Mouse (Mus musculus): ENCODE results near the gene Sestd1. TPM values are rescaled to one million over a fixed set of nuclear protein-coding genes. Genes with fewer than 3 reads are reported as not detected.

Sestd1 gene
- polyA plus RNA-seq, 1 experiment from 2014 or later, result 23.0 TPM

GRCm38 (mm10) chr2:77196819-77197218, 83.6 kb downstream of the Sestd1 start:
- Histone ChIP-seq H3K4me1 (no peaks in the 10 kb centered on the region), H3K27me3 (ENCODE audit: low read depth, poor library complexity, severe bottlenecking) (no peaks in the 10 kb centered on the region), H3K36me3 (peaks cover 62% of the 10 kb centered on the region), H3K27ac (no peak overlapping the region), H3K4me3 (no peak overlapping the region), H3K9me3 (replicated peaks) (no peaks in the 10 kb centered on the region)
- WGBS, result 90% methylated on average over 4 of the region's 4 CpGs
- no peak for DNase-seq (ENCODE audit: low spot score)

GRCm38 (mm10) chr2:77195056-77195455, 85.3 kb downstream of the Sestd1 start:
- H3K27me3 ChIP-seq (ENCODE audit: low read depth, poor library complexity, severe bottlenecking), result no peaks in the 10 kb centered on the region
- 86% methylated on average over 5 of the region's 5 CpGs for WGBS
- H3K27ac ChIP-seq, result no peak overlapping the region
- H3K36me3 ChIP-seq, result peaks cover 74% of the 10 kb centered on the region
- no peaks in the 10 kb centered on the region for H3K9me3 ChIP-seq (replicated peaks)
- H3K4me3 ChIP-seq, result no peak overlapping the region
- H3K4me1 ChIP-seq, result no peaks in the 10 kb centered on the region
- DNase-seq (ENCODE audit: low spot score), result no peak

- Histone ChIP-seq H3K9me3 (replicated peaks) (no peaks in the 10 kb centered on the region), H3K27ac (no peak overlapping the region), H3K36me3 (peaks cover 85% of the 10 kb centered on the region), H3K4me3 (no peak overlapping the region), H3K4me1 (no peaks in the 10 kb centered on the region), H3K27me3 (ENCODE audit: low read depth, poor library complexity, severe bottlenecking) (no peaks in the 10 kb centered on the region)
- DNase-seq (ENCODE audit: low spot score), result no peak
- WGBS, result 97% methylated on average over 3 of the region's 3 CpGs
Measured at GRCm38 (mm10) chr2:77191811-77192210, 88.6 kb downstream of the Sestd1 start.

- WGBS, result 96% methylated on average over 7 of the region's 7 CpGs
- no peaks in the 10 kb centered on the region for H3K9me3 ChIP-seq (replicated peaks)
- no peak for DNase-seq (ENCODE audit: low spot score)
- peaks cover 82% of the 10 kb centered on the region for H3K36me3 ChIP-seq
- no peaks in the 10 kb centered on the region for H3K27me3 ChIP-seq (ENCODE audit: low read depth, poor library complexity, severe bottlenecking)
- H3K4me1 ChIP-seq, result no peaks in the 10 kb centered on the region
- no peak overlapping the region for H3K27ac ChIP-seq
- no peak overlapping the region for H3K4me3 ChIP-seq
Measured at GRCm38 (mm10) chr2:77190891-77191290, 89.5 kb downstream of the Sestd1 start.

- 87% methylated on average over 3 of the region's 3 CpGs for WGBS
- Histone ChIP-seq H3K27me3 (ENCODE audit: low read depth, poor library complexity, severe bottlenecking) (no peaks in the 10 kb centered on the region), H3K4me3 (no peak overlapping the region), H3K36me3 (peaks cover 80% of the 10 kb centered on the region), H3K9me3 (replicated peaks) (no peaks in the 10 kb centered on the region), H3K4me1 (no peaks in the 10 kb centered on the region), H3K27ac (no peak overlapping the region)
- DNase-seq (ENCODE audit: low spot score), result no peak
Measured at GRCm38 (mm10) chr2:77190301-77190700, 90.1 kb downstream of the Sestd1 start.

GRCm38 (mm10) chr2:77189671-77190070, 90.7 kb downstream of the Sestd1 start:
- Histone ChIP-seq H3K9me3 (replicated peaks) (no peaks in the 10 kb centered on the region), H3K27me3 (ENCODE audit: low read depth, poor library complexity, severe bottlenecking) (no peaks in the 10 kb centered on the region), H3K27ac (no peak overlapping the region), H3K4me1 (no peaks in the 10 kb centered on the region), H3K4me3 (no peak overlapping the region), H3K36me3 (peaks cover 79% of the 10 kb centered on the region)
- WGBS, result 91% methylated on average over 7 of the region's 7 CpGs
- DNase-seq (ENCODE audit: low spot score), result no peak

GRCm38 (mm10) chr2:77187501-77187900, 92.9 kb downstream of the Sestd1 start:
- peaks cover 72% of the 10 kb centered on the region for H3K36me3 ChIP-seq
- WGBS, result 85% methylated on average over 3 of the region's 3 CpGs
- DNase-seq (ENCODE audit: low spot score), result no peak
- H3K4me1 ChIP-seq, result no peaks in the 10 kb centered on the region
- no peak overlapping the region for H3K27ac ChIP-seq
- H3K27me3 ChIP-seq (ENCODE audit: low read depth, poor library complexity, severe bottlenecking), result no peaks in the 10 kb centered on the region
- no peaks in the 10 kb centered on the region for H3K9me3 ChIP-seq (replicated peaks)
- no peak overlapping the region for H3K4me3 ChIP-seq

GRCm38 (mm10) chr2:77186912-77187311, 93.5 kb downstream of the Sestd1 start:
- 84% methylated on average over 8 of the region's 8 CpGs for WGBS
- H3K27ac ChIP-seq, result no peak overlapping the region
- H3K36me3 ChIP-seq, result peaks cover 68% of the 10 kb centered on the region
- no peaks in the 10 kb centered on the region for H3K27me3 ChIP-seq (ENCODE audit: low read depth, poor library complexity, severe bottlenecking)
- H3K4me1 ChIP-seq, result no peaks in the 10 kb centered on the region
- H3K4me3 ChIP-seq, result no peak overlapping the region
- H3K9me3 ChIP-seq (replicated peaks), result no peaks in the 10 kb centered on the region
- DNase-seq (ENCODE audit: low spot score), result no peak

GRCm38 (mm10) chr2:77184049-77184571, 96.3 kb downstream of the Sestd1 start:
- Histone ChIP-seq H3K36me3 (peaks cover 43% of the 10 kb centered on the region), H3K4me3 (no peak overlapping the region), H3K27me3 (ENCODE audit: low read depth, poor library complexity, severe bottlenecking) (no peaks in the 10 kb centered on the region), H3K4me1 (no peaks in the 10 kb centered on the region), H3K9me3 (replicated peaks) (no peaks in the 10 kb centered on the region), H3K27ac (no peak overlapping the region)
- DNase-seq (ENCODE audit: low spot score), result no peak
- 91% methylated on average over 8 of the region's 8 CpGs for WGBS

- Histone ChIP-seq H3K9me3 (replicated peaks) (no peaks in the 10 kb centered on the region), H3K4me3 (no peak overlapping the region), H3K4me1 (no peaks in the 10 kb centered on the region), H3K27me3 (ENCODE audit: low read depth, poor library complexity, severe bottlenecking) (no peaks in the 10 kb centered on the region), H3K27ac (no peak overlapping the region), H3K36me3 (peaks cover 39% of the 10 kb centered on the region)
- DNase-seq (ENCODE audit: low spot score), result no peak
- 95% methylated on average over 2 of the region's 2 CpGs for WGBS
Measured at GRCm38 (mm10) chr2:77183646-77184045, 96.7 kb downstream of the Sestd1 start.

GRCm38 (mm10) chr2:77182996-77183380, 97.4 kb downstream of the Sestd1 start:
- no peak for DNase-seq (ENCODE audit: low spot score)
- H3K9me3 ChIP-seq (replicated peaks), result no peaks in the 10 kb centered on the region
- no peak overlapping the region for H3K4me3 ChIP-seq
- H3K4me1 ChIP-seq, result no peaks in the 10 kb centered on the region
- WGBS, result 86% methylated on average over 6 of the region's 6 CpGs
- H3K27me3 ChIP-seq (ENCODE audit: low read depth, poor library complexity, severe bottlenecking), result no peaks in the 10 kb centered on the region
- H3K27ac ChIP-seq, result no peak overlapping the region
- peaks cover 34% of the 10 kb centered on the region for H3K36me3 ChIP-seq

GRCm38 (mm10) chr2:77182271-77182995, 98.0 kb downstream of the Sestd1 start:
- no peak overlapping the region for H3K27ac ChIP-seq
- no peak overlapping the region for H3K4me3 ChIP-seq
- H3K27me3 ChIP-seq (ENCODE audit: low read depth, poor library complexity, severe bottlenecking), result no peaks in the 10 kb centered on the region
- WGBS, result 85% methylated on average over 4 of the region's 4 CpGs
- no peaks in the 10 kb centered on the region for H3K9me3 ChIP-seq (replicated peaks)
- DNase-seq (ENCODE audit: low spot score), result no peak
- H3K4me1 ChIP-seq, result peaks cover 3% of the 10 kb centered on the region; the same call in 1 of the 2 replicates
- peaks cover 28% of the 10 kb centered on the region for H3K36me3 ChIP-seq

- Histone ChIP-seq H3K4me1 (peaks cover 21% of the 10 kb centered on the region), H3K27ac (no peak overlapping the region), H3K36me3 (no peaks in the 10 kb centered on the region), H3K27me3 (ENCODE audit: low read depth, poor library complexity, severe bottlenecking) (no peaks in the 10 kb centered on the region), H3K4me3 (no peak overlapping the region), H3K9me3 (replicated peaks) (no peaks in the 10 kb centered on the region)
- DNase-seq (ENCODE audit: low spot score), result no peak
- WGBS, result 52% methylated on average over 2 of the region's 2 CpGs
Measured at GRCm38 (mm10) chr2:77177472-77177871, 102.9 kb downstream of the Sestd1 start.

- Histone ChIP-seq H3K27me3 (ENCODE audit: low read depth, poor library complexity, severe bottlenecking) (no peaks in the 10 kb centered on the region), H3K36me3 (no peaks in the 10 kb centered on the region), H3K4me3 (no peak overlapping the region), H3K27ac (no peak overlapping the region), H3K9me3 (replicated peaks) (no peaks in the 10 kb centered on the region), H3K4me1 (peaks cover 32% of the 10 kb centered on the region)
- no peak for DNase-seq (ENCODE audit: low spot score)
- WGBS, result 65% methylated on average over 10 of the region's 10 CpGs
Measured at GRCm38 (mm10) chr2:77176413-77176812, 104.0 kb downstream of the Sestd1 start.
